Comparison of ENCODE assay signal across 9 mouse cellular contexts in genomic region chr3:89319591-89320350, GRCm38 (mm10). TPM values are rescaled to one million over a fixed set of nuclear protein-coding genes. Genes with fewer than 3 reads are reported as not detected.
DNase-seq lines count a peak whose midpoint lies in the region; ATAC-seq lines count a peak whose summit lies in the region.
"Had no signal": no experiment of that assay in that cellular context is flagged by ENCODE, and none has a peak within 500 bp of the region (broad histone marks: within the 10 kb centered on the region; RNA-seq: fewer than 3 reads in every experiment).

No protein-coding gene starts in this region.

- DNase-seq in heart, adult 11 months, result peak; percentile 81
- DNase-seq in heart, postnatal 14 days, result no peak
- DNase-seq in CD4-positive helper T cell, adult 2 months (ENCODE audit: low read depth, low spot score), result peak; percentile 49
- DNase-seq in right cerebral cortex, postnatal 25 days, result peak; percentile 70
- no peak for DNase-seq in urinary bladder, postnatal 14 days (ENCODE audit: low spot score)
- DNase-seq in cerebellum, adult 9-11 months, result no peak

- peak overlapping the region; percentile 79 for H3K9ac ChIP-seq in forebrain, embryonic 15.5 days (replicated peaks)
- H3K9ac ChIP-seq in limb, embryonic 15.5 days, result peak overlapping the region; percentile 29; the same call in 1 of the 2 replicates

- 4% methylated on average over 58 of the region's 58 CpGs for WGBS in forebrain, embryonic 15.5 days
- 2% methylated on average over 51 of the region's 58 CpGs for WGBS in limb, embryonic 15.5 days

- H3K27ac ChIP-seq in forebrain, embryonic 15.5 days (replicated peaks), result peak overlapping the region; percentile 90
- H3K27ac ChIP-seq in limb, embryonic 15.5 days, result peak overlapping the region; percentile 55

- peaks cover 77% of the 10 kb centered on the region for H3K4me1 ChIP-seq in forebrain, embryonic 15.5 days
- H3K4me1 ChIP-seq in limb, embryonic 15.5 days, result peaks cover 72% of the 10 kb centered on the region

- intact Hi-C loops in heart, postnatal 14 days (cut with DNase I), result loop anchor here (2.0 kb wide), 1 partner anchor 17 kb away; no protein-coding TSS in a partner anchor

- H3K27me3 ChIP-seq in forebrain, embryonic 15.5 days, result peaks cover 32% of the 10 kb centered on the region
- H3K27me3 ChIP-seq in limb, embryonic 15.5 days, result peaks cover 33% of the 10 kb centered on the region

- no peaks in the 10 kb centered on the region for H3K9me3 ChIP-seq in forebrain, embryonic 15.5 days
- no peaks in the 10 kb centered on the region for H3K9me3 ChIP-seq in limb, embryonic 15.5 days

- peak overlapping the region; percentile 65 for H3K4me3 ChIP-seq in forebrain, embryonic 15.5 days
- peak overlapping the region; percentile 72 for H3K4me3 ChIP-seq in limb, embryonic 15.5 days

- peak overlapping the region; percentile 93 for H3K4me2 ChIP-seq in forebrain, embryonic 15.5 days (replicated peaks)
- H3K4me2 ChIP-seq in limb, embryonic 15.5 days, result peak overlapping the region; percentile 98

- no peak for ATAC-seq in forebrain, embryonic 15.5 days (replicated peaks)
- no peak for ATAC-seq in limb, embryonic 15.5 days (ENCODE audit: insufficient number of reproducible peaks, low FRiP score, low TSS enrichment, low read depth)

- no peaks in the 10 kb centered on the region for H3K36me3 ChIP-seq in forebrain, embryonic 15.5 days
- no peaks in the 10 kb centered on the region for H3K36me3 ChIP-seq in limb, embryonic 15.5 days

RNA-seq across cellular contexts. Expression of gene Efna3, which starts 3.0 kb away (rescaled TPM):
- total RNA-seq in heart, postnatal 14 days (2021), result not detected
- 41.0 and 42.5 TPM in 2 replicates for polyA plus RNA-seq in forebrain, embryonic 15.5 days (2015; fragmentation: Nextera tagmentation; extraction: Ambion mirVana)
- 57.9 and 59.2 TPM in 2 replicates for polyA plus RNA-seq in limb, embryonic 15.5 days (2015; fragmentation: Nextera tagmentation; extraction: Ambion mirVana)
- total RNA-seq: common myeloid progenitor, adult 5-6 weeks had no signal

RNA-seq across cellular contexts. Expression of gene Efna4, which starts 18.1 kb away (rescaled TPM):
- total RNA-seq in heart, postnatal 14 days (2021), result under 1 TPM; 0.49 to 0.74 TPM
- 14.4 and 15.7 TPM in 2 replicates for polyA plus RNA-seq in forebrain, embryonic 15.5 days (2015; fragmentation: Nextera tagmentation; extraction: Ambion mirVana)
- 30.4 and 34.4 TPM in 2 replicates for polyA plus RNA-seq in limb, embryonic 15.5 days (2015; fragmentation: Nextera tagmentation; extraction: Ambion mirVana)

RNA-seq across cellular contexts. Expression of gene Adam15, which starts 30.0 kb away (rescaled TPM):
- total RNA-seq in heart, postnatal 14 days (2021), result 10 to 100 TPM; 80.4 to 100.0 TPM
- polyA plus RNA-seq in forebrain, embryonic 15.5 days (2015; fragmentation: Nextera tagmentation; extraction: Ambion mirVana), result 32.9 and 34.0 TPM in 2 replicates
- 94.4 and 106 TPM in 2 replicates for polyA plus RNA-seq in limb, embryonic 15.5 days (2015; fragmentation: Nextera tagmentation; extraction: Ambion mirVana)

RNA-seq across cellular contexts. Expression of gene Efna1, which starts 38.8 kb away (rescaled TPM):
- total RNA-seq in heart, postnatal 14 days (2021), result 10 to 100 TPM; 32.4 to 34.0 TPM
- polyA plus RNA-seq in forebrain, embryonic 15.5 days (2015; fragmentation: Nextera tagmentation; extraction: Ambion mirVana), result 9.2 and 9.9 TPM in 2 replicates
- 59.6 and 64.2 TPM in 2 replicates for polyA plus RNA-seq in limb, embryonic 15.5 days (2015; fragmentation: Nextera tagmentation; extraction: Ambion mirVana)
- total RNA-seq: common myeloid progenitor, adult 5-6 weeks had no signal

RNA-seq across cellular contexts. Expression of gene Dcst2, which starts 42.0 kb away (rescaled TPM):
- not detected for total RNA-seq in heart, postnatal 14 days (2021)
- polyA plus RNA-seq in forebrain, embryonic 15.5 days (2015; fragmentation: Nextera tagmentation; extraction: Ambion mirVana), result 0.11 and 0.13 TPM in 2 replicates
- polyA plus RNA-seq in limb, embryonic 15.5 days (2015; fragmentation: Nextera tagmentation; extraction: Ambion mirVana), result 0.20 and 0.23 TPM in 2 replicates
- total RNA-seq: common myeloid progenitor, adult 5-6 weeks had no signal

Comparison
In these comparisons a context has a peak if more than half of its experiments do, and no peak if none do; other contexts are left out.
1. DNase-seq: peak in heart, adult 11 months (single experiment), CD4-positive helper T cell, adult 2 months (single experiment) and right cerebral cortex, postnatal 25 days (single experiment); none in heart, postnatal 14 days (0 of 2), urinary bladder, postnatal 14 days (single experiment) and cerebellum, adult 9-11 months (single experiment).